Mouse (Mus musculus) stomach, embryonic 14.5 days (tissue): ENCODE results near the gene Naa50. TPM values are rescaled to one million over a fixed set of nuclear protein-coding genes. Genes with fewer than 3 reads are reported as not detected.

Experiments
- ATAC-seq: fragments of 200-750 bp; cut with Nextera tagmentation; 2 replicates; pipeline ENCODE4 v1.8.0; 2017; ENCODE audit warnings: low read depth, moderate TSS enrichment; ENCODE audit not compliant: insufficient number of reproducible peaks, insufficient read depth, low FRiP score
- H3K27ac ChIP-seq: fragments of 300-500 bp; sonication (generic); 2 replicates; pipeline ENCODE4 v1.5.1; 2014; ENCODE audit warnings: mild to moderate bottlenecking, low read length, moderate library complexity, mixed read lengths
- H3K27me3 ChIP-seq: fragments of 300-500 bp; sonication (generic); 2 replicates; pipeline ENCODE4 v1.6.1; 2014; ENCODE audit warnings: low read length, control low read depth, mixed read lengths; ENCODE audit not compliant: control insufficient read depth, insufficient read depth
- H3K36me3 ChIP-seq: fragments of 300-500 bp; sonication (generic); 2 replicates; pipeline ENCODE4 v1.6.1; 2014; ENCODE audit warnings: mild to moderate bottlenecking, control low read depth, low read length, moderate library complexity, mixed read lengths; ENCODE audit not compliant: control insufficient read depth, insufficient read depth
- H3K4me1 ChIP-seq: fragments of 300-500 bp; sonication (generic); 2 replicates; pipeline ENCODE4 v1.6.1; 2014; ENCODE audit warnings: low read length, control low read depth, mixed read lengths; ENCODE audit not compliant: control insufficient read depth, insufficient read depth
- H3K4me2 ChIP-seq: fragments of 300-500 bp; sonication (generic); replicated peaks from 2 replicates; pipeline ENCODE4 v1.6.1; 2014; ENCODE audit warnings: low read depth, low read length, control low read depth
- H3K4me3 ChIP-seq: fragments of 300-500 bp; sonication (generic); 2 replicates; pipeline ENCODE4 v1.5.1; 2014; ENCODE audit warnings: low read depth, low read length, control low read depth
- H3K9ac ChIP-seq: fragments of 300-500 bp; sonication (generic); replicated peaks from 2 replicates; pipeline ENCODE4 v1.6.1; 2014; ENCODE audit warnings: low read depth, mild to moderate bottlenecking, control low read depth, low read length, moderate library complexity, mixed read lengths
- H3K9me3 ChIP-seq: fragments of 300-500 bp; sonication (generic); 2 replicates; pipeline ENCODE4 v1.6.1; 2016; ENCODE audit warnings: low read depth, low read length, control low read depth; ENCODE audit not compliant: control insufficient read depth
- WGBS: fragments of 180-500 bp; shearing (Covaris S2); extraction: QIAGEN DNeasy Blood & Tissue Kit; methylation state at CpG from one replicate; pipeline ENCODE4 v1.1.7; 2014; 5-methylcytosine and 5-hydroxymethylcytosine counted together
- polyA plus RNA-seq: library from polyadenylated mRNA; unstranded; fragments of >200 nt; fragmentation: Nextera tagmentation; extraction: Ambion mirVana; gene quantifications from 2 replicates; pipeline ENCODE4 v1.2.1, GENCODE M21; 2014

Naa50 gene
- polyA plus RNA-seq, 1 experiment from 2014 or later = 58.6 TPM

DNA sequence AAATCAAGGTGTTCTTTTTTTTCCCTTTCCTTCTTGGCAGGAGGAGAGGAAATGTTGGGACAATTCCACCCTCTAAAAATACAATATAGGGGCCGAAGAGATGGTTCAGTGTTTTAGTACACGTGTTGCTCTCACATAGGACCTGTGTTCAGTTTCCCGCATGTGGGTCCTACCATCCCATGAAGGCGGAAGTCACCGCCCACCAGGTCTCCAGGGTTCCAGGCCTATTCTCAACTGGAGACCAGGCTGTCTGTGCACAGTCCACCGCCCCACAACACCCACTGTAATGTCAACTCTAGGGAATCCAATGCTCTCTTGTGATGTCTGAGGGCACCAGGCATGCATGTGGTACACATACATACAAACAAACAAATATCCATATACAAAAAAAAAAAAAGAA lies 17.5 kb upstream of the Naa50 start:
- Histone ChIP-seq H3K4me1 (no peaks in the 10 kb centered on the region), H3K9me3 (no peaks in the 10 kb centered on the region), H3K4me2 (no peak overlapping the region), H3K27ac (no peak overlapping the region), H3K4me3 (no peak overlapping the region), H3K27me3 (no peaks in the 10 kb centered on the region), H3K36me3 (no peaks in the 10 kb centered on the region), H3K9ac (no peak overlapping the region)
- 93% methylated on average over 6 of the region's 6 CpGs for WGBS
- ATAC-seq = no peak

DNA sequence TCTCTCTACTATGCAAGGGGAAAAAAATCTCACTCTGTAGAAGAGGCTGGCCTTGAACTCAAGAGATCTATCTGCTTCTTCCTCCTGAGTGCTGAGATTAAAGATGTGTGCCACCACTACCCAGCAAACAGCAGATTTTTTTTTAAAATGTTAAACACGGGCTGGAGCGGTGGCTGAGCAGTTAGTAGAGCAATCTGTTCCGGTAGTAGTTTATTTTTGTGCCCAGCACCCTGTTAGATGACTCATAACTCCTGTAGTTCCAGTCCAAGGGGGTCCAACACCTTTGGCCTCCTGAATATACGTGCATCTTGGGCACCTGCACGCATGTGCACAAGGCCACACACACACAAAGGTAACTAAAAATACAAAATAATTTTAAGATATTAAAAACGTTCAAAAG lies 17.1 kb upstream of the Naa50 start:
- whole genome bisulfite sequencing = 84% methylated on average over 6 of the region's 6 CpGs
- H3K9ac ChIP-seq = no peak overlapping the region
- no peak overlapping the region for H3K4me2 ChIP-seq
- H3K9me3 ChIP-seq = no peaks in the 10 kb centered on the region
- H3K27me3 ChIP-seq = no peaks in the 10 kb centered on the region
- ATAC-seq = no peak
- no peak overlapping the region for H3K4me3 ChIP-seq
- no peaks in the 10 kb centered on the region for H3K4me1 ChIP-seq
- no peak overlapping the region for H3K27ac ChIP-seq
- no peaks in the 10 kb centered on the region for H3K36me3 ChIP-seq

GRCm38 (mm10) chr16:44122982-44123725 lies 16.5 kb upstream of the Naa50 start:
- H3K9ac ChIP-seq = no peak overlapping the region
- H3K27me3 ChIP-seq = no peaks in the 10 kb centered on the region
- no peaks in the 10 kb centered on the region for H3K9me3 ChIP-seq
- H3K27ac ChIP-seq = no peak overlapping the region
- 78% methylated on average over 7 of the region's 7 CpGs for WGBS
- H3K4me1 ChIP-seq = no peaks in the 10 kb centered on the region
- ATAC-seq = no peak
- H3K4me3 ChIP-seq = no peak overlapping the region
- no peaks in the 10 kb centered on the region for H3K36me3 ChIP-seq
- H3K4me2 ChIP-seq = no peak overlapping the region

- no peak overlapping the region for H3K27ac ChIP-seq
- no peak overlapping the region for H3K9ac ChIP-seq
- no peaks in the 10 kb centered on the region for H3K9me3 ChIP-seq
- H3K4me3 ChIP-seq = no peak overlapping the region
- no peak for ATAC-seq
- WGBS = 77% methylated on average over 2 of the region's 2 CpGs
- no peaks in the 10 kb centered on the region for H3K27me3 ChIP-seq
- no peaks in the 10 kb centered on the region for H3K4me1 ChIP-seq
- no peaks in the 10 kb centered on the region for H3K36me3 ChIP-seq
- no peak overlapping the region for H3K4me2 ChIP-seq
These were observed 15.8 kb upstream of the Naa50 start for GRCm38 (mm10) chr16:44123786-44124185.

- 77% methylated on average over 1 of the region's 1 CpGs for WGBS
- ATAC-seq = no peak
- Histone ChIP-seq H3K4me3 (no peak overlapping the region), H3K4me1 (no peaks in the 10 kb centered on the region), H3K27ac (no peak overlapping the region), H3K27me3 (no peaks in the 10 kb centered on the region), H3K4me2 (no peak overlapping the region), H3K9me3 (no peaks in the 10 kb centered on the region), H3K36me3 (no peaks in the 10 kb centered on the region), H3K9ac (no peak overlapping the region)
These were observed 14.9 kb upstream of the Naa50 start for GRCm38 (mm10) chr16:44124713-44125112.

GRCm38 (mm10) chr16:44125436-44125835 lies 14.2 kb upstream of the Naa50 start:
- Histone ChIP-seq H3K9ac (no peak overlapping the region), H3K4me1 (no peaks in the 10 kb centered on the region), H3K27me3 (no peaks in the 10 kb centered on the region), H3K4me2 (no peak overlapping the region), H3K36me3 (no peaks in the 10 kb centered on the region), H3K4me3 (no peak overlapping the region), H3K27ac (no peak overlapping the region), H3K9me3 (no peaks in the 10 kb centered on the region)
- no peak for ATAC-seq
- 84% methylated on average over 2 of the region's 2 CpGs for WGBS

- H3K9ac ChIP-seq = no peak overlapping the region
- H3K27me3 ChIP-seq = no peaks in the 10 kb centered on the region
- ATAC-seq = no peak
- H3K9me3 ChIP-seq = no peaks in the 10 kb centered on the region
- H3K27ac ChIP-seq = no peak overlapping the region
- no peak overlapping the region for H3K4me3 ChIP-seq
- 66% methylated on average over 4 of the region's 4 CpGs for WGBS
- H3K36me3 ChIP-seq = no peaks in the 10 kb centered on the region
- no peaks in the 10 kb centered on the region for H3K4me1 ChIP-seq
- H3K4me2 ChIP-seq = no peak overlapping the region
These were observed 13.2 kb upstream of the Naa50 start for GRCm38 (mm10) chr16:44126437-44126836.

GRCm38 (mm10) chr16:44132300-44132699 lies 7.3 kb upstream of the Naa50 start:
- WGBS = 80% methylated on average over 4 of the region's 4 CpGs
- no peaks in the 10 kb centered on the region for H3K9me3 ChIP-seq
- H3K36me3 ChIP-seq = no peaks in the 10 kb centered on the region
- H3K4me2 ChIP-seq = no peak overlapping the region
- H3K4me1 ChIP-seq = no peaks in the 10 kb centered on the region
- no peak overlapping the region for H3K4me3 ChIP-seq
- H3K27ac ChIP-seq = no peak overlapping the region
- H3K9ac ChIP-seq = no peak overlapping the region
- H3K27me3 ChIP-seq = no peaks in the 10 kb centered on the region
- no peak for ATAC-seq

- no peaks in the 10 kb centered on the region for H3K4me1 ChIP-seq
- no peak overlapping the region for H3K4me2 ChIP-seq
- H3K27ac ChIP-seq = no peak overlapping the region
- H3K27me3 ChIP-seq = no peaks in the 10 kb centered on the region
- ATAC-seq = no peak
- no peak overlapping the region for H3K9ac ChIP-seq
- WGBS = 79% methylated on average over 3 of the region's 3 CpGs
- H3K4me3 ChIP-seq = no peak overlapping the region
- H3K36me3 ChIP-seq = no peaks in the 10 kb centered on the region
- H3K9me3 ChIP-seq = no peaks in the 10 kb centered on the region
These were observed 6.4 kb upstream of the Naa50 start for GRCm38 (mm10) chr16:44133187-44133586.
